In genomic region chr8:105304325-105305210, GRCm38 (mm10) we compare ENCODE assay signal across 8 mouse cellular contexts. TPM values are rescaled to one million over a fixed set of nuclear protein-coding genes. Genes with fewer than 3 reads are reported as not detected.
A peak's percentile ranks its signal among the peaks of the same experiment; 100 is the strongest.
DNase-seq lines count a peak whose midpoint lies in the region; ATAC-seq lines count a peak whose summit lies in the region.

No protein-coding gene starts in this region.

- no peak overlapping the region for H3K9ac ChIP-seq in lung, embryonic 16.5 days (ENCODE audit: low read length)
- H3K9ac ChIP-seq in hindbrain, embryonic 16.5 days (ENCODE audit: low read depth, low read length) = no peak overlapping the region
- H3K9ac ChIP-seq in neural tube, embryonic 13.5 days = no peak overlapping the region

- no peak overlapping the region for H3K4me3 ChIP-seq in lung, embryonic 16.5 days (ENCODE audit: low read length)
- H3K4me3 ChIP-seq in hindbrain, embryonic 16.5 days (ENCODE audit: low read length) = no peak overlapping the region
- no peak overlapping the region for H3K4me3 ChIP-seq in neural tube, embryonic 13.5 days

- peaks cover 23% of the 10 kb centered on the region for H3K4me1 ChIP-seq in lung, embryonic 16.5 days (replicated peaks; ENCODE audit: control insufficient read depth, insufficient read depth, low read length)
- peaks cover 16% of the 10 kb centered on the region for H3K4me1 ChIP-seq in hindbrain, embryonic 16.5 days (ENCODE audit: control insufficient read depth, insufficient read depth, low read depth, low read length)
- peaks cover 22% of the 10 kb centered on the region for H3K4me1 ChIP-seq in neural tube, embryonic 13.5 days (replicated peaks)

- no peaks in the 10 kb centered on the region for H3K27me3 ChIP-seq in lung, embryonic 16.5 days (ENCODE audit: control insufficient read depth, insufficient read depth, low read depth, low read length)
- no peaks in the 10 kb centered on the region for H3K27me3 ChIP-seq in hindbrain, embryonic 16.5 days (replicated peaks; ENCODE audit: control insufficient read depth, insufficient read depth, low read length)
- H3K27me3 ChIP-seq in neural tube, embryonic 13.5 days = no peaks in the 10 kb centered on the region

- peak overlapping the region; percentile 92 for H3K27ac ChIP-seq in lung, embryonic 16.5 days (ENCODE audit: low read length)
- H3K27ac ChIP-seq in hindbrain, embryonic 16.5 days (ENCODE audit: low read depth, low read length) = no peak overlapping the region; the same call in 1 of the 2 replicates
- H3K27ac ChIP-seq in neural tube, embryonic 13.5 days (replicated peaks) = peak overlapping the region; percentile 34

- H3K4me2 ChIP-seq in lung, embryonic 16.5 days (ENCODE audit: low read depth, low read length) = no peak overlapping the region
- H3K4me2 ChIP-seq in hindbrain, embryonic 16.5 days (ENCODE audit: low read length) = no peak overlapping the region
- no peak overlapping the region for H3K4me2 ChIP-seq in neural tube, embryonic 13.5 days

- DNase-seq in cerebellum, adult 9-10 months = peak; percentile 50
- no peak for DNase-seq in cerebellum, adult 11-12 months
- no peak for DNase-seq in lung, adult 18-20 months
- DNase-seq in retina, embryonic 14.5 days (ENCODE audit: low spot score) = no peak
- no peak for DNase-seq in thymus, postnatal 25 days

- H3K36me3 ChIP-seq in lung, embryonic 16.5 days (ENCODE audit: control insufficient read depth, insufficient read depth, low read length) = peaks cover 42% of the 10 kb centered on the region
- peaks cover 35% of the 10 kb centered on the region for H3K36me3 ChIP-seq in hindbrain, embryonic 16.5 days (ENCODE audit: control insufficient read depth, insufficient read depth, low read length)
- H3K36me3 ChIP-seq in neural tube, embryonic 13.5 days = peaks cover 87% of the 10 kb centered on the region

- peak; percentile 26 for ATAC-seq in lung, embryonic 16.5 days (ENCODE audit: low read depth)
- ATAC-seq in hindbrain, embryonic 16.5 days = peak; percentile 21; the same call in 1 of the 2 replicates
- ATAC-seq in neural tube, embryonic 13.5 days (ENCODE audit: low read depth) = peak; percentile 24; the same call in 1 of the 2 replicates

- WGBS in lung, embryonic 16.5 days = 39% methylated on average over 9 of the region's 9 CpGs
- 69% methylated on average over 8 of the region's 9 CpGs for WGBS in hindbrain, embryonic 16.5 days
- 66% methylated on average over 9 of the region's 9 CpGs for WGBS in neural tube, embryonic 13.5 days

- H3K9me3 ChIP-seq in lung, embryonic 16.5 days (ENCODE audit: control insufficient read depth, low read length) = no peaks in the 10 kb centered on the region
- H3K9me3 ChIP-seq in hindbrain, embryonic 16.5 days (ENCODE audit: control insufficient read depth, low read length) = no peaks in the 10 kb centered on the region
- H3K9me3 ChIP-seq in neural tube, embryonic 13.5 days = no peaks in the 10 kb centered on the region

RNA-seq across cellular contexts. Expression of gene Elmo3, which starts 0.8 kb away (rescaled TPM):
- 14.8 and 15.6 TPM in 2 replicates for polyA plus RNA-seq in lung, embryonic 16.5 days (2015; fragmentation: Nextera tagmentation; extraction: Ambion mirVana)
- polyA plus RNA-seq in hindbrain, embryonic 16.5 days (2015; fragmentation: Nextera tagmentation; extraction: Ambion mirVana) = 1.5 and 1.6 TPM in 2 replicates
- 0.92 and 1.4 TPM in 2 replicates for polyA plus RNA-seq in neural tube, embryonic 13.5 days (2015; fragmentation: Nextera tagmentation; extraction: Ambion mirVana)

RNA-seq across cellular contexts. Expression of gene E2f4, which starts 7.1 kb away (rescaled TPM):
- polyA plus RNA-seq in lung, embryonic 16.5 days (2015; fragmentation: Nextera tagmentation; extraction: Ambion mirVana) = 69.1 and 76.2 TPM in 2 replicates
- polyA plus RNA-seq in hindbrain, embryonic 16.5 days (2015; fragmentation: Nextera tagmentation; extraction: Ambion mirVana) = 37.3 and 46.7 TPM in 2 replicates
- 49.3 and 51.8 TPM in 2 replicates for polyA plus RNA-seq in neural tube, embryonic 13.5 days (2015; fragmentation: Nextera tagmentation; extraction: Ambion mirVana)

RNA-seq across cellular contexts. Expression of gene Exoc3l, which starts 8.7 kb away (rescaled TPM):
- 34.4 and 35.5 TPM in 2 replicates for polyA plus RNA-seq in lung, embryonic 16.5 days (2015; fragmentation: Nextera tagmentation; extraction: Ambion mirVana)
- polyA plus RNA-seq in hindbrain, embryonic 16.5 days (2015; fragmentation: Nextera tagmentation; extraction: Ambion mirVana) = 9.4 and 12.3 TPM in 2 replicates
- 12.8 and 14.3 TPM in 2 replicates for polyA plus RNA-seq in neural tube, embryonic 13.5 days (2015; fragmentation: Nextera tagmentation; extraction: Ambion mirVana)

RNA-seq across cellular contexts. Expression of gene 4931428F04Rik, which starts 14.9 kb away (rescaled TPM):
- 8.3 and 9.5 TPM in 2 replicates for polyA plus RNA-seq in lung, embryonic 16.5 days (2015; fragmentation: Nextera tagmentation; extraction: Ambion mirVana)
- polyA plus RNA-seq in hindbrain, embryonic 16.5 days (2015; fragmentation: Nextera tagmentation; extraction: Ambion mirVana) = 126 and 153 TPM in 2 replicates
- polyA plus RNA-seq in neural tube, embryonic 13.5 days (2015; fragmentation: Nextera tagmentation; extraction: Ambion mirVana) = 120 and 124 TPM in 2 replicates

RNA-seq across cellular contexts. Expression of gene Lrrc29, which starts 21.5 kb away (rescaled TPM):
- polyA plus RNA-seq in lung, embryonic 16.5 days (2015; fragmentation: Nextera tagmentation; extraction: Ambion mirVana) = 2.1 and 2.6 TPM in 2 replicates
- 0.90 and 0.94 TPM in 2 replicates for polyA plus RNA-seq in hindbrain, embryonic 16.5 days (2015; fragmentation: Nextera tagmentation; extraction: Ambion mirVana)
- polyA plus RNA-seq in neural tube, embryonic 13.5 days (2015; fragmentation: Nextera tagmentation; extraction: Ambion mirVana) = 1.2 and 1.3 TPM in 2 replicates
